Mouse (Mus musculus) limb, embryonic 10.5 days (tissue): ENCODE measurements at regions not wholly inside any gene's neighbourhood (a gene's known extent, or its start where the extent isn't known, plus 50 kb on each side); places are given as distances from the start of the nearest gene placed in this dataset.

Experiments used
- DNase-seq: peaks from one replicate; pipeline ENCODE4 v3.0.0-alpha.2; 2017; ENCODE audit warnings: low spot score
- H3K27ac ChIP-seq: fragments of 300-500 bp; sonication (generic); 2 replicates; pipeline ENCODE4 v1.5.1; 2016; ENCODE audit warnings: mild to moderate bottlenecking
- H3K27me3 ChIP-seq: fragments of 300-500 bp; sonication (generic); 2 replicates; pipeline ENCODE4 v1.6.1; 2016; ENCODE audit warnings: low read depth, mild to moderate bottlenecking; ENCODE audit not compliant: poor library complexity, severe bottlenecking
- H3K36me3 ChIP-seq: fragments of 300-500 bp; sonication (generic); 2 replicates; pipeline ENCODE4 v1.6.1; 2016; ENCODE audit warnings: mild to moderate bottlenecking, moderate library complexity
- H3K4me1 ChIP-seq: fragments of 300-500 bp; sonication (generic); 2 replicates; pipeline ENCODE4 v1.6.1; 2016
- H3K4me3 ChIP-seq: fragments of 300-500 bp; sonication (generic); 2 replicates; pipeline ENCODE4 v1.5.1; 2016; ENCODE audit warnings: mild to moderate bottlenecking, moderate library complexity
- H3K9me3 ChIP-seq: fragments of 300-500 bp; sonication (generic); replicated peaks from 2 replicates; pipeline ENCODE4 v1.6.1; 2016; ENCODE audit warnings: mild to moderate bottlenecking
- WGBS: fragments of 180-500 bp; shearing (Covaris S2); methylation state at CpG from one replicate; pipeline ENCODE4 v1.1.7; 2016; 5-methylcytosine and 5-hydroxymethylcytosine counted together

- no peak for DNase-seq
- peaks cover 43% of the 10 kb centered on the region for H3K4me1 ChIP-seq
- peaks cover 10% of the 10 kb centered on the region; the same call in 1 of the 2 replicates for H3K27me3 ChIP-seq
- no peaks in the 10 kb centered on the region for H3K9me3 ChIP-seq
- H3K36me3 ChIP-seq, result no peaks in the 10 kb centered on the region
- no peak overlapping the region for H3K27ac ChIP-seq
- H3K4me3 ChIP-seq, result no peak overlapping the region
- 85% methylated on average over 4 of the region's 4 CpGs for WGBS
Observed at GRCm38 (mm10) chr11:82573126-82573525, 184.4 kb downstream of the Tmem132e start.

DNA sequence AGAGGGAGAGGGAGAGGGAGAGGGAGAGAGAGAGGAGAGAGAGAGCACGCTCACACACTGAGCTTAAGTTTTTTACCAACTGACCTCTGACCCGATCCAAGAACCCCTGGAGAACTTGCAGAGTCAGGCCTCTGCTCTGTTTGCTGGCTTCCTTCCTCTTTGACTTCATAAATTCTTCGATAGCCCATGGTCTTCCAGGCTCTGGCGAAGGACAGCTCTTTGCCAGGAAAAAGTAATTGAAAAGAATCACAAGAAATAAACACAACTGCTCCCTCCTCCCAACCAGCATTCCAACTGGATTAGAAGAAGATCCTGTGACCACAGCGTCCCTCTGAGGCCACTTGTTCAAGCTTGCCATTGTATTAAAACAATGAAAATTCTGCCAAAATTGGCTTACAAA, 182.8 kb downstream of the Tmem132e start:
- no peak for DNase-seq
- H3K9me3 ChIP-seq, result no peaks in the 10 kb centered on the region
- H3K4me3 ChIP-seq, result no peak overlapping the region
- H3K27me3 ChIP-seq, result peaks cover 18% of the 10 kb centered on the region
- H3K4me1 ChIP-seq, result peaks cover 58% of the 10 kb centered on the region
- H3K36me3 ChIP-seq, result no peaks in the 10 kb centered on the region
- whole genome bisulfite sequencing, result 29% methylated on average over 5 of the region's 5 CpGs
- no peak overlapping the region for H3K27ac ChIP-seq

DNA sequence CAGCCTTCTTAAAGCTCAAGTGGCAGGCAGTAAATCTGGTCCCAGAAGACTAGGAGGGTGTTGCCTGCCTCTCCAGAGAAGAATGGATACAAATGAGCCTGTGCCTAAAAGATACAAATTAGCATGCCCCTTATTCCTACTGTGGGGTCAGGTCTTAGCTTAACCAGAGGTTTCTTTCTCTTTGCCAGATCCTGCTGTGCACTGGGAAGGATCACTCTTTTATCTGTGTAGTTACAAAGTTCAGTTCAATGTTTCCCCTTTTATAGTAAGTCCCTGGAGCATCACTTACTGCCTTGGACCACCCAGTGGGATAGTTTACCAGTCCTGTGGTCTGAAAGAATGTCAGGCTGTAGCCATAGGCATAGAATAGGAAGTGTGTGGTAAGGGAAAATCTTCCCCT, 181.1 kb downstream of the Tmem132e start:
- Histone ChIP-seq H3K36me3 (no peaks in the 10 kb centered on the region), H3K4me1 (peaks cover 75% of the 10 kb centered on the region), H3K4me3 (no peak overlapping the region), H3K27me3 (peaks cover 27% of the 10 kb centered on the region), H3K27ac (no peak overlapping the region), H3K9me3 (no peaks in the 10 kb centered on the region)
- no peak for DNase-seq

- H3K36me3 ChIP-seq, result no peaks in the 10 kb centered on the region
- no peak overlapping the region for H3K4me3 ChIP-seq
- DNase-seq, result no peak
- H3K4me1 ChIP-seq, result peaks cover 87% of the 10 kb centered on the region
- no peaks in the 10 kb centered on the region for H3K9me3 ChIP-seq
- WGBS, result 21% methylated on average over 2 of the region's 2 CpGs
- peak overlapping the region; percentile 50 for H3K27ac ChIP-seq
- H3K27me3 ChIP-seq, result peaks cover 38% of the 10 kb centered on the region
Observed at GRCm38 (mm10) chr11:82568219-82568676, 179.5 kb downstream of the Tmem132e start.

DNA sequence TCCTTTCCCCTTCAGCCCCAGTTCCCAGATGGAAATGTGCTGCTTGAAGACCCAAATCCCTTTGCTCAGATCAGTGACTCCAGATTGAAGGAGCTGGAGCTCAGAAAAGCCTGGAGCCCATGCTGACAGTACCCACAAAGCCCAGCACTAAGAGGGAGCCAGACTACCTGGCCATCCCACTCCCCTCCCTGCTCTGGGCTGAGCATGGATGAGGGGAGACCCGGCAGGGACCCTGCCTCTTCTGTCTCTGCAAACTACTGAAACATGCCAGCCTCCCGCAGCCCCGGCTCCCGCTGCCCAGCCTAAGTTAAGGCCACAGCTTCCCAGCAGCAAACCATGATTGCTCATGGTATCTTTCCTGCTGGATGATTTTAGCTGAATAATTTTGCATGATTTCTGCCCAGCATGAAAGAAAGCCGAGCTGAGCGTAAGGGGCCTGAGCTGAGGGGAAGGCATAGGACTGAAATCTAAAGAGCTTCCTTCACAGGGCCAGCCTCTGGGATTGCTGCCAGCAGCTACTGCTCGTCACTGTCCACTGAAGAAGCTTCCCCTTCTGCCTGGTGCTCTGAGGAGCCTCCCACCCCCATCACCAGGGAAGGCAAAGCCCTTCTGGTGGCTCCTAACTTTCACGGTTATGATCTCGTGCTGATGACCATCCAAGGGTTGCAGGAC, 178.4 kb downstream of the Tmem132e start:
- DNase-seq, result no peak
- H3K4me3 ChIP-seq, result no peak overlapping the region
- no peaks in the 10 kb centered on the region for H3K9me3 ChIP-seq
- WGBS, result 81% methylated on average over 9 of the region's 9 CpGs
- peaks cover 47% of the 10 kb centered on the region for H3K27me3 ChIP-seq
- peaks cover 84% of the 10 kb centered on the region for H3K4me1 ChIP-seq
- peak overlapping the region; percentile 42 for H3K27ac ChIP-seq
- no peaks in the 10 kb centered on the region for H3K36me3 ChIP-seq

GRCm38 (mm10) chr11:82566092-82566491, 177.4 kb downstream of the Tmem132e start:
- no peak for DNase-seq
- H3K27ac ChIP-seq, result no peak overlapping the region
- no peaks in the 10 kb centered on the region for H3K36me3 ChIP-seq
- H3K9me3 ChIP-seq, result no peaks in the 10 kb centered on the region
- peaks cover 79% of the 10 kb centered on the region for H3K4me1 ChIP-seq
- H3K4me3 ChIP-seq, result no peak overlapping the region
- peaks cover 47% of the 10 kb centered on the region for H3K27me3 ChIP-seq
- 75% methylated on average over 4 of the region's 4 CpGs for WGBS

DNA sequence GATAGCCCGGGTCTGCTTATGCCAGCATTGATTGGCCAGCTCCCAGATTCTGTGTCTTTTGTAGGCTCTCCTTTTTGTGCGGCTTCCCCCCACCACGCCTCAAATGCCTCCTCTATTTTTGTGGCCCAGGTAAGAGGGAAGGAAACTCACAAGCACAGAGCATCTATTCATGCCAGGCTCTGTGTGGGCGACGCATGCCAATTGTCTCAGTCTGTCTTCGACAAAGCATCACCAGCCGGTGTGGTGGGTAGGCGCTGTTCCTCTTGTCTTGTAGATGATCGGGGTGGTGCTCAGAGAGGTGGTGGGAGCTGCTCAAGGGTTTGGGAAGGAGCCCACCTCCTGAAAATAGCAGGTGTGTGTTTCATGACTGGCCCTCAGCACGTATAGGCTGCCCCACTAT, 175.5 kb downstream of the Tmem132e start:
- no peak overlapping the region for H3K4me3 ChIP-seq
- peaks cover 47% of the 10 kb centered on the region for H3K27me3 ChIP-seq
- no peak overlapping the region for H3K27ac ChIP-seq
- no peaks in the 10 kb centered on the region for H3K9me3 ChIP-seq
- WGBS, result 68% methylated on average over 10 of the region's 10 CpGs
- no peaks in the 10 kb centered on the region for H3K36me3 ChIP-seq
- DNase-seq, result no peak
- peaks cover 60% of the 10 kb centered on the region for H3K4me1 ChIP-seq

DNA sequence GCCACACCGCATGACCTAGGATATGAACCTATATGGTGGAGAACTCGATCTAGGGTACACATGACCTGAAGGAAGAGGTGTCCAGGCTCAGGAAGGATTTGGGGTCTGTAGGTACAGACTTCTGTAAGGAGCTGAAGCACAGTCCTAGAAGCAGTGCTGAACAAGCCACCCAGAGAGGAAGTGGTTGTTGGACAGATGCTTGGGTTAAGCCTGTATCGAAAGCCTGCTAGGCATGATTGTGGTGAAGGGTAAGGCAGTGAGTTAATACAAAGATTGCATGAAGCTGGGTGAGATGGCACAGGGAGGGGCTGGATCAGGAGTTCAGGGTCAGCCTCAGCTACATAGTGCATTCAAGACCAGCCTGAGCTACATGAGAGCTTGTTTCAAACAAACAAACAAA, 153.3 kb downstream of the Tmem132e start:
- peaks cover 46% of the 10 kb centered on the region for H3K4me1 ChIP-seq
- no peaks in the 10 kb centered on the region for H3K9me3 ChIP-seq
- H3K27me3 ChIP-seq, result no peaks in the 10 kb centered on the region
- no peak overlapping the region for H3K4me3 ChIP-seq
- no peak for DNase-seq
- H3K27ac ChIP-seq, result no peak overlapping the region
- 83% methylated on average over 3 of the region's 3 CpGs for WGBS
- H3K36me3 ChIP-seq, result no peaks in the 10 kb centered on the region

DNA sequence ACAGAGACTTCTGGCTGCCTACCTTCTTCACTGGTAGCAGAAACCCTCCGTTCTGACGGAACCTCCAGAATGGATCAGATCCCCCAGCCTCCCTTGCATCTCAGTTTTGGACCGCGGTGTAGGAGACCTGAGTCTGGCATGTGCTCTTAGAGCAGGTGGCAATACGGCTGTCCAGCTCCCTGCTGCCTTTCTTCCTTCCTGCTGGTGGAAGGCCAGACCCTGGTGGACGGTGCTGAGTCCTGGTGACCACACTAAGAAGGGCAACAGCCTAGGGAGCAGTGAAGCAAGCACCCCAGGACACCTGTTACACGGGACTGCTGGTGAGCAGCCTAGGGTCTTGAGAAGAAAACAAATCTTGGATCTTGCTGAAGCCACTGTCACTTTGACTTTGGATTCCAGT, 152.7 kb downstream of the Tmem132e start:
- WGBS, result 87% methylated on average over 7 of the region's 7 CpGs
- Histone ChIP-seq H3K4me1 (peaks cover 46% of the 10 kb centered on the region), H3K36me3 (no peaks in the 10 kb centered on the region), H3K27me3 (no peaks in the 10 kb centered on the region), H3K27ac (peak overlapping the region; percentile 38; the same call in 1 of the 2 replicates), H3K9me3 (no peaks in the 10 kb centered on the region), H3K4me3 (no peak overlapping the region)
- no peak for DNase-seq

GRCm38 (mm10) chr11:82537931-82538330, 149.2 kb downstream of the Tmem132e start:
- no peaks in the 10 kb centered on the region for H3K9me3 ChIP-seq
- 50% methylated on average over 3 of the region's 3 CpGs for WGBS
- H3K4me1 ChIP-seq, result peaks cover 54% of the 10 kb centered on the region
- DNase-seq, result peak; percentile 53
- H3K36me3 ChIP-seq, result no peaks in the 10 kb centered on the region
- H3K27me3 ChIP-seq, result no peaks in the 10 kb centered on the region
- H3K4me3 ChIP-seq, result no peak overlapping the region
- H3K27ac ChIP-seq, result peak overlapping the region; percentile 74

DNA sequence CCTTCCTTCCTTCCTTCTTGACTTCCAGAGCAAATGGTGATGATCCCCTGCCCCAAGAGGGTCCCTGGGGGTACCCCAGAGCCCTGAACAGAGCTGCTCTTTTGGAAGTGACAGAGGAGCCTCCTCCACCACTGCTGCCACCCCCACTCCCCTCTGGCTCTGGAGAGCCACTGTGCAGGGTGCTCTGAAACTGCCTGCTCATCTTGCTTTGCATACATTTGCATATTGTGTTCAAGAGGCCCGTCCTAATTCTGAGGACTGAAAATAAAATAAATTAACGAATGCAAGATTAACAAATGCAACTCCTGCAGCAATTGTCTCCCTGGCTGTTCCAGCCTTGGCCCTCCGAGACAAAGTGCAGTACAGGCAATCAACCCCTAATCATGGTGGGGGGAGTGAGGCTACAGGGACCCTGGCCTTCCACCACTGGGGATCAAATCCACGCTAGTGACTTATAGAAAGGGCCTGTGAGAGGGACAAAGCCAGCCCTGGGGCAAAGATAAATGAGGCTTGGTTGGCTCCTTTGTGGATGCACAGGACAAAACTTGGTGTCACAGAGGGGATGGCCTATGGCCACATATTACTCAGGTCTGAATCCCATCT, 134.6 kb downstream of the Tmem132e start:
- Histone ChIP-seq H3K4me3 (no peak overlapping the region), H3K27ac (no peak overlapping the region), H3K36me3 (no peaks in the 10 kb centered on the region), H3K4me1 (peaks cover 26% of the 10 kb centered on the region), H3K9me3 (no peaks in the 10 kb centered on the region), H3K27me3 (peaks cover 15% of the 10 kb centered on the region)
- no peak for DNase-seq
- whole genome bisulfite sequencing, result 51% methylated on average over 4 of the region's 4 CpGs

- no peaks in the 10 kb centered on the region for H3K9me3 ChIP-seq
- H3K4me1 ChIP-seq, result peaks cover 18% of the 10 kb centered on the region
- no peaks in the 10 kb centered on the region for H3K36me3 ChIP-seq
- H3K27ac ChIP-seq, result no peak overlapping the region
- DNase-seq, result no peak
- peaks cover 15% of the 10 kb centered on the region for H3K27me3 ChIP-seq
- WGBS, result 55% methylated on average over 9 of the region's 9 CpGs
- no peak overlapping the region for H3K4me3 ChIP-seq
Observed at GRCm38 (mm10) chr11:82521383-82521782, 132.7 kb downstream of the Tmem132e start.

- DNase-seq, result peak; percentile 46
- Histone ChIP-seq H3K4me3 (no peak overlapping the region), H3K27me3 (peaks cover 15% of the 10 kb centered on the region; the same call in 1 of the 2 replicates), H3K27ac (0 out of 2 replicates have a peak overlapping the region, but pooled peaks have one; percentile 26), H3K4me1 (peaks cover 18% of the 10 kb centered on the region), H3K9me3 (no peaks in the 10 kb centered on the region), H3K36me3 (no peaks in the 10 kb centered on the region)
- 18% methylated on average over 6 of the region's 6 CpGs for WGBS
Observed at GRCm38 (mm10) chr11:82518691-82519090, 130.0 kb downstream of the Tmem132e start.
